Mouse (Mus musculus) cerebellum, postnatal 14 days (tissue): ENCODE data around the gene Tmem233.

ENCODE experiments used
- DNase-seq, 2 experiments: peaks; one replicate each; pipeline ENCODE4 v3.0.0; 2021; ENCODE audit warnings: mixed read lengths in 2 of 2

Tmem233 gene

DNA sequence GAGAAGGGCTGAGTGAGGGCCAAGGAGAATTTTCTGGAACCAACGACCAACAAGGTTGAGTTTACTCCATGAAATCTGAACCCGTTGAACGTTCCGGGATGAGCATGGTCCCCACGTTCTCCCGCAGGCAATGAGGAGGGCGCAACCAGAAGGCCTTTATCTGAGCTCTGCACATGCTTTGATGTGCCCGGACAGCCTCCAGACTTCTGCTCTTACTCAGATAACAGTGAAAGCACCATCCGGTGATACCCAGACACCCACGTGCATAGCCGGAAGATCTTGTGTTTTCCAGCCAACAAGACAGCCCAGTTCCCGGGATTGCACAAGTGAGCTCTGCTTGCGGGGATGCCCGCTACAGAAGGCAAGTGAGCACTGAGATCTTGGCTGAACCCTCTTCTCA, 56.5 kb downstream of the Tmem233 start:
- no peak for DNase-seq

DNA sequence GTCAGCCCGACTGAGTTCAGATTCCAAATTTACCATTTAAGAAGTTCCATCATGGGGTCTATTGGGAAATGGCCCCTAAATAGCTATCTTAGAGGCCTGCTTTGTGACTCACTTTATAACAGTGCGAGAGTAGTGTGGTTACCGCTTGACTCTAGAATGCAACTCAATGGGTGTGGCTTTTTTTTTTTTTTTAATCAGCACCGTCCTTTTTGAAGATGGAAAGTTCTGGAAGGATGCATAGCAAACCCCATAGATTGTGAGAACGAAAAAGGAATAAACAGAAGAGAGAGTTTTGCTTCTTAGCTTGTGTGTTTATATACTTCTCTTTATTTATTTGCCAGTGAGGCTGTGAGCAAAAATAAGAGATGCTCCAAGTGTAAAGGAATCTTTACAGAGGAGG, 56.9 kb downstream of the Tmem233 start:
- no peak for DNase-seq

DNA sequence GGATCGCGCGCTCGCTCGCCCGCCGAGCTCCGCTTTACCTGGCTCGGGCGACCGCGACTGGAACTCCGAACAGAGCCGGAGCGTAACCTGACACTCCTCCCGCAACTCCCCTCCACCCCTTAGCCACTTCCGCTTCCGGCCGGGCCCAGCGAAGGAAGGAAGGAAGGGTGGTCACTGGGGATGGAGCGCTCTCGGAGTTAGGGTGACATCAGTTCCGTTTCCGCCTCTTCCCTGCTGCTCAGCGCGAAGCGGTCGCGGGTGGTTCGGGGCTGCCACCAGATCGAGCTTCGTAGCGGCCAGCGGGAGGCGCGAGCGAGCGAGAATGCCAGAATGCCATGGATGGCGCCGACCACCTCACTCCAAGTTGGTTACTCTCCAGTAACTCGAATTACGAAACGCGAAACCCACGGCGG, 58.7 kb downstream of the Tmem233 start, which contains the start of gene Prkab1:
Prkab1 (minus strand) TSS at position 182 of the 413 bp plus-strand sequence.
- peak; percentile 93 to 94 for DNase-seq

DNA sequence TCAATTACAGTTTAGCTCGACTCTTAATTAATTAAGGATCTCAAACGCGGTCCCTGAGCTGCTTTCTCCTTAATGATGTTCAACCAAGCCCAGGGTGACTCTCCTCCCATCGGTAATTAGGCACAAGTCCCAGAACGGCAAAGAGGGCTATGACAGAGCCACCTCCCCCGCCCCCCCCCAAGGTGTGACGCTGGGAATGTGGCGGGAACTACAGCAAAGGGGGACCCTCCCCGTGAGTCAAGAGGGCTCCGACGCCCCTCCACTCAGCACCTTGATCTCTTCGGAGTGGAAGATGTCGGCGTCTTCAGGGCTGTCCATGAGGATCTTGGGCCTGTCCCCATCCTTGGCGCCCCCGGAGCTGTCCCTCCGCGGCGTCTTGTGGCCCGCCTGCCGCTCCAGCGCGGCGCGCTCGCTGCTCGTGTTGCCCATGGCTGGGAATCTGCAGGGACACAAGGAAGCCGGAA, 59.2 kb downstream of the Tmem233 start:
- peak in 1 of 2 experiments; percentile 53 for DNase-seq

DNA sequence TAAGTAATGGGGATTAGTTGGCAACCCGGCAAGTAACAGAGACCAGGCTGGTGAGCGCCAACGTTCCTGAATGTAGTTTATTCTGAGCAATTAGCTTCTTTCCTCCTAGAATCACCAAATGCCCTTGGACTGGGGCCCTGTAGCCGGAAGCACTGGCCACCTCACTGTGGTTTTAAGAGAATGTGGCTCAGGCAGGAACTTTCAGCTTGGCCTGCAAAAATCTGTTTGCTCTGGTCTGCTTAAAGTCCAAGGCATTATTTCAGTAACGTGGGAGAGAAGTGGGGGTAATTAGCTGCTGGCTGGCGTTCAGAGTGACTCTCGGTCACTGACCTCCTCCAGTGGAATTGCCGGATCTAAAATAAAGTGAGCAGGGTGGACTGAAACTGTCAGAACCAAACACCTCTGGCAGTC, 59.8 kb downstream of the Tmem233 start:
- DNase-seq: peak; percentile 24 to 41

GRCm38 (mm10) chr5:116022658-116023200, 60.3 kb downstream of the Tmem233 start:
- no peak for DNase-seq

DNA sequence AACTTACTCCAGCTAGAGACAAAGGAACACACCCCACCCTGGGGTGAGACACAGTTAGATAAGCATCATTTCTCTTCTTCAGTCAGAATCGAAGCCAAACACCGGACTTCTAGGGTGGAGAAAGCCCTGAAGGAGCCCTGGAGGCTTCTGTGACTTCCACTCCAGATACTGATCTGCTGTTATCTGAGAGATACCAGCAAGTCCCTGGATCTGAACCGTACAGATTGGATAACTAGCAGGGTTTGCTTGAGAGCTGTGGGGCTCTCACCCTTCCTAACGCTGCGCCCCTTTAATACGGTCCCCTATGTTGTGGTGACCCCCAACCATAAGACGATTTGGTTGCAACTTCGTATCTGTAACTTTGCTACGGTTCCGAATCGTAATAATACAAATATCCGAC, 60.9 kb downstream of the Tmem233 start:
- DNase-seq: no peak

DNA sequence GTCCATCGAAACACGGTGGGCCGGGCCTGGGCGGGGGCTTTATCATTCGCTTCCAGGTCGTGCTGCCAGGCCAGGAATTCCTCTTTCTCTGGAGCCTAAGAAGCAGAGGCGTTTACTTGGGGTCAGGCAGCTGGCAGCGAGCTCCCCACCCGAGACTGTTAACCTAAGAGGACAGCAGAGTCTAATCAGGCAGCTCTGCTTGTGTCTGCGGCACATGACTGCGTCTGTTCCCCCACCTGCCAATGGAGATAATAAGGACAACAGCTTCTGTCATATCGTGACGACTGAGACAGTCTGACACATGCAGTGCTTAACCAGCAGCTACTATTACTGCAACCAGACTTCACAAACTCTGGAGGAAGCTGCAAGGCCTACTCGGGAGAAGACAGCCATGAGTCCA, 61.5 kb downstream of the Tmem233 start:
- DNase-seq: no peak

- DNase-seq: no peak
Observed at GRCm38 (mm10) chr5:116019371-116019770, 63.7 kb downstream of the Tmem233 start.

GRCm38 (mm10) chr5:116018784-116019183, 64.3 kb downstream of the Tmem233 start:
- no peak for DNase-seq

GRCm38 (mm10) chr5:116018196-116018595, 64.8 kb downstream of the Tmem233 start:
- no peak for DNase-seq

- no peak for DNase-seq
Observed at GRCm38 (mm10) chr5:116017391-116017790, 65.7 kb downstream of the Tmem233 start.

GRCm38 (mm10) chr5:116016542-116016941, 66.5 kb downstream of the Tmem233 start:
- no peak for DNase-seq

- no peak for DNase-seq
Observed at GRCm38 (mm10) chr5:116014237-116014636, 68.8 kb downstream of the Tmem233 start.

DNA sequence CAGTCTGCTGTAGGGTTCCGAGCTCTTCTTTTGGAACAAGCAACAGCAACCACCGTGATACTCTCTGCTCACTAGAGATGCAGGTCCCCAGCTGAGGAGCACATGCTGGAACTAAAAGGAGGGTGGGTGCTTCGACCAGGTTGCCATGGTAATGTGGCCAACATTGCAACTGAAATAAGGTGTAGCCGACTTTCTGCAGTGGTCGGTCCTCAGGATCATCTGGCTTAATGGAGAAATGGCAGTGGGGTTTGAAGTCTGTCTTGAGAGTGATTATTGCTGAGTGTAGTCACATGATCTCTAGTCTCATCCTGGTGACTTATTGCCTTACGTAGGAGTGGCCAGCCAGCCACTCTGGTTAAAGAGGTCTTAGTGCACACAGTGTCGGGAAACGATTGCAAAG, 69.2 kb downstream of the Tmem233 start:
- DNase-seq: no peak

DNA sequence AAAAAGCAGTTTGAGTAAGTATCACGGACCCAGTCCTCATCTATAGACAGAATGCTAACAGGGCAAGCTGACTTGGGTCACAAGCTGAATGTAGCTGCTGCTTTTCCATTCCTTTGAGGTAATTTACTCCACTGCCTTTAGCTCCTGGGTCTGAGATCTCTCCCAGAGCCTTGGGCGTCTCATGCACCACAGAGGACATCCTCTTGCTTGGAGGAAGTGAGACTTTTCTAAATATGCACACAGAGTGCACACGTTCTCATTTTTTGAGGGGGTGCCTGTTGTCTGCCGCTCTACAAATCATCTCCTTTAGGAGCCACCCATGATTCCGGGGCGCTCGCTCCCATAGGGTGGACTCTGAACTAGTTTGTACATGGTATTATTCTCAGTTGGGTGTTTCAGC, 70.5 kb downstream of the Tmem233 start:
- no peak for DNase-seq

DNA sequence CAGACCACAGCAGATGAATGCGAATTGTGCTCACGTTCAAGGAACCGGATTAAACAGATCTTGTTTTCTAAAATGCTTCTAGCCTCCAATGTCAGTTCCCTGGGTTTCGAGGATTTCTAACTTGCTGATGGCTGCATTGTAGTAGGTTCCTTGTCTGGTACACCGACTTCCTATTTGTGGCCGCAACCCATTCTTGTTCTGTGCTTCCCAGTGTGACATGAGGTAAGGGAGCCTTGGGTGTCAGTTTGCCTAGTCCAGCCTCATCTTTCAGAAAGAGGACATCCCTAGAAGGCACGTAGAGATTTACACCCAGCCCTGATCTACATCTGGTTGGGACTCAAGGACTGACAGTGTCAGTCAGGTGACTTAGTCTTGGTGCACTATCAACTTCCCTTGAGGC, 71.3 kb downstream of the Tmem233 start:
- DNase-seq: no peak

DNA sequence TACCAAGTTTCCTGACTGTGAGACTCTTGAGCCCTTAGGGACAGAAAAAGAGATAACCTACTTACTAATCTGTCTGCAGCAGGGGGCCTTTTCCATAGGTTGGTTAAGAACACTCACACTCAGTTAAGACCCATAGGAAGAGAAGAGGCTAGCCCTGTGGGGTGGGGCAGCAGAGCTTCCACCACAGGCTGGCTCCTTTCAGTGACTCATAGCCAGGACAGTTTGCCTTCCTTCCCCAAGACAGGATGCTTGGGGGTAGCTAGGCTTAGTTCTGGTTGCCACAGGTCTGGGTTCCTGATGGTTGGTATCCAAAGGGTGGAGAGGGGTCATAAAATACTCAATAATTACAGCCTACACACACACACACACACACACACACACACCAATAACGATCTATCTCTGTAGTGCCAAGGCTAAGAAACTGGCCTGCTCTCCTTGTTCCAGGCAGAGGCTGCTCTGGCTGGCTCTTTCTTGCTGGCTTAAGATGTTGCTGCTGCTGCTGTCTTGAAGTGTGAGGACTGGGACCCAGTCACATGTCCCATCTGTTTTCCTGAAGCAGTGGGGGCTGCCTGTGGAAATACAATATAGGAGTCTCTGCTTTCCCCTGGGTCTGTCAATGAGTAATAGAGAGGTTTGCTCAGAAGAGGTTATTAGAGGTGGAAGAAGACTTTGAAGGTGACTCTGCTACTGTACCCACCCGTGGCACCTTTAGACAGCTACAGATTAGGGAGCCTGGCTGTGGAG, 73.0 kb downstream of the Tmem233 start:
- no peak for DNase-seq

- DNase-seq: no peak
Observed at GRCm38 (mm10) chr5:116009091-116009851, 73.8 kb downstream of the Tmem233 start.

DNA sequence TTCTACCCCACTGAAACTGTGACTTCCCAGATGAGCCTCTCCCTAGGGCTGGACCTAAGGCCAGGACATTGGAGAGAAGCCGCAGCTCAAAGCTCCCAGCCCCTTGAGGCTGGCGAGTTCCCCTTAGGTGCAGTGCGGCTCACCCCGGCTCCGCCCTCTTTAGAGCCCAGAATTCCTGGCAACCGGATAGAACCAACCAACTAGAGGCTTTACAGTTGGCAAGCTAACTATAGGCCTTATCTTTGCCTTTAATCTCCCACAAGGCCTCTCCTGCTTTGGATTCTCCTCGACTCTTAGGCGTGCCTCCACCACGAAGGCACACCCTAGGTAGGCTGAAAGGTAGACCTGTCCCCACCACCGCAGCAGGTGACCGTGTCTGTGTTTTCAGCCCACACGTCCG, 75.3 kb downstream of the Tmem233 start:
- no peak for DNase-seq

DNA sequence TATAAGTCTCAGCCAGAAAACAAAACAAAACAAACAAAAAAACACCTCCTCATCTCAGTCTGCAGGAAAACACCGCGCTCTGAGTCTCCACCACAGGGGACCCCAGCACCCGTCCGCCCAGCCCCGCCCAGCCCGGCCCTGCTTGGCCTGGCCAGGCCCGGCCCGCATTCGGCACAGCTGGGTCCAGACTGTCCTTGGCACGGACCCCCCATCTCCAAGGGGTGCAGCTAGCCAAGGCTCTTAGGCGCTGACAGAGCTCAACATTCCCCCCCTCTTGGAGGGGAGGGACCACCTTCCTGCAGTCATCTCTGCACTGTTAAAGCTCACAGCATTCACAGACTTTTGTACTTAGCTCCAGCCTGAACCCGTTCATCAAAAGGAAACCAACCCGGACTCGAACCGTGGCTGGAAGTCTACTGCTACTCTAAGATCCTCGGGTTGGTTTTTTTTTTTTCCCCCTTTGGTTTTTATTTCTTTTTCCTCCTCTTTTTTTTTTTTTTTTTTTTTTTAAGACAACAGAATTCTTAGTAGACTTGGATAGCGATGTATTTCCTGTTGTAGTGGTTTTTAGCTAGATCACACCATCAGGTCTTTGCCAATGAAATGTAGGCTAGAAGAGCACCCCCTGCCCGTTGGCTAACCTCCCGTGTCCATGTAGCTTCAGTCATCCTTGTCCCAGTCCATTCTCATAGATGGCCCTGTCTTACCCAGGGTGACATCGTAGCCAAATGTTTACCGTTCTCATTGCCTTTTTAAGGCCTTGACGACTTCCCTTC, 76.5 kb downstream of the Tmem233 start:
- peak; percentile 42 to 68 for DNase-seq

GRCm38 (mm10) chr5:116004271-116004670, 78.8 kb downstream of the Tmem233 start:
- DNase-seq: no peak

DNA sequence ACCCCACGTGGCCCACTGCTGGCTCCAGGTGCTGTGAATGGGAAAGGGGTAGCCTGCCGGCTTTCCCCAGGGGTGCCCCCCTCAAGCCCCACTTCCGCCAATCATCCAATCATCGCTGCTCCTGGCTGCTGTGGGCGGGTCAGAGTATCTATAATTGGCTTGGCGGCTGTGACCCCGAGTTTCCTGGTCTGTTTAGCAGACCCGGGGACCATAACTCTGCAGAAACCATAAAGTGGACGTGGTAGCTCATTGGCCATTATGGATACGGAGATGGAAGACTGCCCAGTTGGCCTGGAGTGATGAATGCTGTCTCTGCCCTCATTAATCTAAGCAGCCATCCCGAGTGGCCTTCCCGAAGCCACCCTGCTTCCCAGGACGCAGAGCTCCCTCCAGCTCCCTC, 79.2 kb downstream of the Tmem233 start:
- no peak for DNase-seq
